Mouse (Mus musculus) kidney, embryonic 16.5 days (tissue): ENCODE results near the gene Bach1. TPM values are rescaled to one million over a fixed set of nuclear protein-coding genes. Genes with fewer than 3 reads are reported as not detected.
"Not testable (repeated sequence)": the region's sequence is repeated elsewhere in the genome, so short reads cannot be mapped to it uniquely, and the experiment has no call there.

Source experiments
- ATAC-seq: fragments of 200-750 bp; cut with Nextera tagmentation; 2 replicates; pipeline ENCODE4 v1.8.0; 2017; ENCODE audit warnings: moderate TSS enrichment; ENCODE audit not compliant: low FRiP score, low TSS enrichment
- H3K27ac ChIP-seq: fragments of 300-500 bp; sonication (generic); 2 replicates; pipeline ENCODE4 v1.5.1; 2014; ENCODE audit warnings: low read length
- H3K27me3 ChIP-seq: fragments of 300-500 bp; sonication (generic); 2 replicates; pipeline ENCODE4 v1.6.1; 2014; ENCODE audit warnings: low read length, control low read depth, mixed read lengths; ENCODE audit not compliant: insufficient read depth
- H3K36me3 ChIP-seq: fragments of 300-500 bp; sonication (generic); 2 replicates; pipeline ENCODE4 v1.6.1; 2014; ENCODE audit warnings: low read length, control low read depth, mixed read lengths; ENCODE audit not compliant: insufficient read depth
- H3K4me1 ChIP-seq: fragments of 300-500 bp; sonication (generic); 2 replicates; pipeline ENCODE4 v1.6.1; 2014; ENCODE audit warnings: low read length, control low read depth, mixed read lengths; ENCODE audit not compliant: insufficient read depth
- H3K4me2 ChIP-seq: fragments of 300-500 bp; sonication (generic); replicated peaks from 2 replicates; pipeline ENCODE4 v1.6.1; 2014; ENCODE audit warnings: low read depth, low read length
- H3K4me3 ChIP-seq: fragments of 300-500 bp; sonication (generic); 2 replicates; pipeline ENCODE4 v1.5.1; 2014; ENCODE audit warnings: mild to moderate bottlenecking, low read length
- H3K9ac ChIP-seq: fragments of 300-500 bp; sonication (generic); replicated peaks from 2 replicates; pipeline ENCODE4 v1.6.1; 2014; ENCODE audit warnings: low read length
- H3K9me3 ChIP-seq: fragments of 300-500 bp; sonication (generic); 2 replicates; pipeline ENCODE4 v1.6.1; 2016; ENCODE audit warnings: low read length, control low read depth
- WGBS: fragments of 180-500 bp; shearing (Covaris S2); extraction: QIAGEN DNeasy Blood & Tissue Kit; methylation state at CpG from one replicate; pipeline ENCODE4 v1.1.7; 2014; 5-methylcytosine and 5-hydroxymethylcytosine counted together
- polyA plus RNA-seq: library from polyadenylated mRNA; unstranded; fragments of >200 nt; fragmentation: Nextera tagmentation; extraction: Ambion mirVana; gene quantifications from 2 replicates; pipeline ENCODE4 v1.2.1, GENCODE M21; 2015

Bach1 gene
- polyA plus RNA-seq, 1 experiment from 2014 or later: 12.0 TPM

GRCm38 (mm10) chr16:87676182-87676581, 22.6 kb upstream of the Bach1 start:
- no peaks in the 10 kb centered on the region for H3K9me3 ChIP-seq
- H3K4me2 ChIP-seq: no peak overlapping the region
- no peaks in the 10 kb centered on the region for H3K36me3 ChIP-seq
- H3K9ac ChIP-seq: no peak overlapping the region
- H3K27me3 ChIP-seq: no peaks in the 10 kb centered on the region
- H3K4me3 ChIP-seq: no peak overlapping the region
- 72% methylated on average over 10 of the region's 10 CpGs for WGBS
- ATAC-seq: no peak
- no peaks in the 10 kb centered on the region for H3K4me1 ChIP-seq
- H3K27ac ChIP-seq: no peak overlapping the region

GRCm38 (mm10) chr16:87678667-87679066, 20.1 kb upstream of the Bach1 start:
- no peak for ATAC-seq
- no peaks in the 10 kb centered on the region for H3K36me3 ChIP-seq
- no peak overlapping the region for H3K27ac ChIP-seq
- no peak overlapping the region for H3K4me2 ChIP-seq
- H3K9me3 ChIP-seq: no peaks in the 10 kb centered on the region
- no peaks in the 10 kb centered on the region for H3K4me1 ChIP-seq
- no peak overlapping the region for H3K4me3 ChIP-seq
- 65% methylated on average over 11 of the region's 11 CpGs for WGBS
- no peaks in the 10 kb centered on the region for H3K27me3 ChIP-seq
- no peak overlapping the region for H3K9ac ChIP-seq

DNA sequence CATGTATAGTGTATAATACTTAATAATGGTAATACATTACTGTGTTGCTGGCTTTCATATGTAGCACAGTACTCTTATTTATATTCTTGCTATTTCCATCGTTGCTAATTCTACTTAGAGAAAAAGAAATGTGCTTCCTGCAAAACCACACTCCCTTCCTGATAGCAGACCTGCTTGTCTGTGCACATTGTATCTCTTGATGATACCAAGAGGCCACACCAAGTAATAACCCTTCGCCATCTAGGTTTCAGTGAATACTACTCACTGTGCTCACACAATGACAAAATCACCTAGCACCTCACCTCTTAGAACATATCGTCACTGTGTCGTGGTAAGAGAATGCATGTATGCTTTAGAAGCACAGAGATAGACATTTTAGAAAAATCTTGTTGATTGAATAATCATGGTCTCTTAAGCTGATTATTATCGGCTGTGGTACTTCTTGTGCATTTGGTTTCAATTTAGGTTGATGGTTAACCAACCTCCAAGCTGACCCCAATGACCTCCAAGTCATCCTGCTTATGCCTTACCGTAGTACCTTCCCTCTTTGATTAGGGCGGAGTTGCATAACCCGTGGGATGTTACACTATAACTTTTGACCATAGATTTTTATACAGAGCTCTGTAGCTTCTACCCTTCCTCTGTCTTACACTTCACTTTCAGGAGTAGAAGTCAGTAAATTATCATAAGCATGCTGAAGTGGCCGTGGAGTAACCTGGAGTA, 17.7 kb upstream of the Bach1 start:
- no peak overlapping the region for H3K9ac ChIP-seq
- no peak for ATAC-seq
- WGBS: 87% methylated on average over 9 of the region's 9 CpGs

DNA sequence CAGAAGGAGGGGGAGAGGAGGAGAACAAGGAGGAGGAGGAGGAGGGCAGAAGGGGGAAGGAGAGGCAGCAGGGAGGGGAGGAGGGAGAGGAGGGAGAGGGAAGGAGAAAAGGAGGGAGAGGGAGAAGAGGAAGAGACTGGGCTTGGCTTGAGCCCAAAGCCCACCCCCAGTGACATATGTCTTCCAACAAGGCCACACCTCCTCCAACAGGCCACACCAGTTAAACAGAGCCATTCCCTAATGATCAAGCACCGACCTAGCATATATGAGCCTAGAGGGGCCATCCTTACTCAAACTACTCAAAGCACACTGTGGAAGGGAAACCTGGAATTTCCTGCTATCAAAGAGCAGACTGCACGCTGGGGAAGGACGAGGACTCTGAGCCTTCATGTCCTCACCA, 16.9 kb upstream of the Bach1 start:
- Histone ChIP-seq H3K36me3 (no peaks in the 10 kb centered on the region), H3K4me2 (no peak overlapping the region), H3K27me3 (no peaks in the 10 kb centered on the region), H3K27ac (no peak overlapping the region), H3K4me1 (no peaks in the 10 kb centered on the region), H3K9ac (no peak overlapping the region), H3K9me3 (no peaks in the 10 kb centered on the region), H3K4me3 (no peak overlapping the region)
- ATAC-seq: no peak
- 44% methylated on average over 3 of the region's 3 CpGs for WGBS

More for the DNA sequence above, 17.7 kb upstream of the Bach1 start:
- Histone ChIP-seq H3K27me3 (no peaks in the 10 kb centered on the region), H3K9me3 (no peaks in the 10 kb centered on the region), H3K4me1 (no peaks in the 10 kb centered on the region), H3K4me2 (no peak overlapping the region), H3K4me3 (no peak overlapping the region), H3K27ac (no peak overlapping the region), H3K36me3 (no peaks in the 10 kb centered on the region)

- H3K36me3 ChIP-seq: no peaks in the 10 kb centered on the region
- no peak for ATAC-seq
Observed at GRCm38 (mm10) chr16:87686458-87686857, 12.3 kb upstream of the Bach1 start.

GRCm38 (mm10) chr16:87687346-87687745, 11.4 kb upstream of the Bach1 start:
- Histone ChIP-seq H3K4me1 (no peaks in the 10 kb centered on the region), H3K9me3 (no peaks in the 10 kb centered on the region), H3K4me3 (no peak overlapping the region), H3K4me2 (no peak overlapping the region), H3K36me3 (no peaks in the 10 kb centered on the region), H3K27ac (no peak overlapping the region), H3K9ac (no peak overlapping the region), H3K27me3 (no peaks in the 10 kb centered on the region)
- 76% methylated on average over 3 of the region's 3 CpGs for WGBS
- ATAC-seq: no peak

More at GRCm38 (mm10) chr16:87686458-87686857, 12.3 kb upstream of the Bach1 start:
- H3K9me3 ChIP-seq: no peaks in the 10 kb centered on the region
- no peaks in the 10 kb centered on the region for H3K4me1 ChIP-seq
- H3K27me3 ChIP-seq: no peaks in the 10 kb centered on the region
- no peak overlapping the region for H3K9ac ChIP-seq
- WGBS: 68% methylated on average over 1 of the region's 1 CpGs
- H3K27ac ChIP-seq: no peak overlapping the region
- H3K4me2 ChIP-seq: no peak overlapping the region
- no peak overlapping the region for H3K4me3 ChIP-seq

- ATAC-seq, H3K27ac ChIP-seq, H3K4me3 ChIP-seq, H3K27me3 ChIP-seq, H3K36me3 ChIP-seq, H3K4me1 ChIP-seq, H3K9me3 ChIP-seq, H3K4me2 ChIP-seq, H3K9ac ChIP-seq: not testable (repeated sequence)
- 95% methylated on average over 3 of the region's 3 CpGs for WGBS
Observed at GRCm38 (mm10) chr16:87688328-87688727, 10.4 kb upstream of the Bach1 start.

DNA sequence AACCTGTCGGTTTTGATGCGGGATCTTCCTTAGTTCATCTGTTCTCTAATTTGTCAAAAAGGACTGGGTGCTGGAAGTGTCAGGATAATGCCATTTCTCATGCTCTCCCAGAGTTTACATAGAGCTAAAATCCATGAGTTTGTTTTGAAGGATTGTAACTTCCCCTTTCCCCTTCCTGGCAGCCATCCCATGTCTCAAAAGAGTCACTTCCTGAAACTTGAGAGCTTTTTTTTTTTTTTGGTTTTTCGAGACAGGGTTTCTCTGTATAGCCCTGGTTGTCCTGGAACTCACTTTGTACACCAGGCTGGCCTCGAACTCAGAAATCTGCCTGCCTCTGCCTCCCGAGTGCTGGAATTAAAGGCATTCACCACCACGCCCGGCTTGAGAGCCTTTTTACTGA, 9.9 kb upstream of the Bach1 start:
- not testable (repeated sequence) for H3K4me1 ChIP-seq, H3K4me3 ChIP-seq, H3K36me3 ChIP-seq, H3K4me2 ChIP-seq, H3K9ac ChIP-seq, H3K27ac ChIP-seq, H3K9me3 ChIP-seq, ATAC-seq, H3K27me3 ChIP-seq
- 74% methylated on average over 7 of the region's 7 CpGs for WGBS

- no peak overlapping the region for H3K27ac ChIP-seq
- H3K9ac ChIP-seq: no peak overlapping the region
- no peaks in the 10 kb centered on the region for H3K9me3 ChIP-seq
- H3K27me3 ChIP-seq: no peaks in the 10 kb centered on the region
- no peaks in the 10 kb centered on the region for H3K36me3 ChIP-seq
- 64% methylated on average over 8 of the region's 8 CpGs for WGBS
- no peak overlapping the region for H3K4me2 ChIP-seq
- no peaks in the 10 kb centered on the region for H3K4me1 ChIP-seq
- no peak for ATAC-seq
- H3K4me3 ChIP-seq: no peak overlapping the region
Observed at GRCm38 (mm10) chr16:87689225-87689624, 9.5 kb upstream of the Bach1 start.

DNA sequence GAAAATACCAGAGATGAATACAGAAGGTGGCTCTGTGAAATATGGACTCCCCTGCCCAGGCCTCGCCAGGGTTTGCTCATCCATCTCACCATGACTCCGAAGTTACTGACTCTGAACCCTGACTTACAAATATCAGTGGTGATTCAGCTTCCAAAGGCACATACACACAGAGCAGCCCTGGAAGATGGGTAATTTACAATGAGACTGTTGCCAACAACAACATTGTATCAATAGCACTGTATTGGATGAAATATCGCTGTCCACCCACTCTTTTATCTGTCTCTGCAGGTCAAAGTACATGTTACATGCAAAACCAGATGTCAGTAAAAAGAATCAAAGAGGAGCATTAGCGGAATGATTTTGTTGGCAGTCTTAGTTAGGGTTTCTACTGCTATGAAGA, 8.2 kb upstream of the Bach1 start:
- Histone ChIP-seq H3K9me3 (no peaks in the 10 kb centered on the region), H3K27me3 (no peaks in the 10 kb centered on the region), H3K4me2 (no peak overlapping the region), H3K9ac (no peak overlapping the region), H3K4me3 (no peak overlapping the region), H3K4me1 (no peaks in the 10 kb centered on the region), H3K36me3 (no peaks in the 10 kb centered on the region), H3K27ac (no peak overlapping the region)
- WGBS: 84% methylated on average over 4 of the region's 4 CpGs
- no peak for ATAC-seq
